ENCODE assay signal across 23 mouse cellular contexts in genomic region chr2:48788901-48789300, GRCm38 (mm10). TPM values are rescaled to one million over a fixed set of nuclear protein-coding genes. Genes with fewer than 3 reads are reported as not detected.
A peak's percentile ranks its signal among the peaks of the same experiment; 100 is the strongest.
DNase-seq lines count a peak whose midpoint lies in the region; ATAC-seq and TF ChIP-seq lines count a peak whose summit lies in the region.
"Had no signal": no experiment of that assay in that cellular context is flagged by ENCODE, and none has a peak within 500 bp of the region (broad histone marks: within the 10 kb centered on the region; RNA-seq: fewer than 3 reads in every experiment).

No protein-coding gene starts in this region.

- no peak for TF ChIP-seq CTCF in brain, embryonic 14.5 days (IDR thresholded peaks at IDR 0.05; ENCODE audit: borderline replicate concordance, extremely low read depth, insufficient read depth, insufficient read length)

- TF ChIP-seq POLR2A in brain, embryonic 14.5 days (IDR thresholded peaks at IDR 0.05; ENCODE audit: borderline replicate concordance, extremely low read depth, insufficient read depth, insufficient read length, poor library complexity, severe bottlenecking) = no peak

- no peaks in the 10 kb centered on the region for H3K4me1 ChIP-seq in embryonic facial prominence, embryonic 14.5 days (ENCODE audit: control insufficient read depth, insufficient read depth, low read length)
- no peaks in the 10 kb centered on the region for H3K4me1 ChIP-seq in embryonic facial prominence, embryonic 10.5 days
- H3K4me1 ChIP-seq in midbrain, embryonic 14.5 days (ENCODE audit: control insufficient read depth, insufficient read depth, low read length) = no peaks in the 10 kb centered on the region
- no peaks in the 10 kb centered on the region for H3K4me1 ChIP-seq in midbrain, embryonic 13.5 days (replicated peaks)
- H3K4me1 ChIP-seq: embryonic facial prominence, embryonic 13.5 days; heart, embryonic 10.5 days; hindbrain, embryonic 12.5 days had no signal

- peaks cover 6% of the 10 kb centered on the region; the same call in 1 of the 2 replicates for H3K9me3 ChIP-seq in embryonic facial prominence, embryonic 14.5 days (ENCODE audit: control insufficient read depth, low read length)
- H3K9me3 ChIP-seq in embryonic facial prominence, embryonic 10.5 days = 0 out of 2 replicates have a peak, but pooled peaks cover 2% of the 10 kb centered on the region
- H3K9me3 ChIP-seq in midbrain, embryonic 14.5 days (ENCODE audit: control insufficient read depth, low read length) = 0 out of 2 replicates have a peak, but pooled peaks cover 4% of the 10 kb centered on the region
- H3K9me3 ChIP-seq in midbrain, embryonic 13.5 days = peaks cover 7% of the 10 kb centered on the region; the same call in 1 of the 2 replicates
- H3K9me3 ChIP-seq: heart, embryonic 10.5 days had no signal

- H3K4me2 ChIP-seq in embryonic facial prominence, embryonic 14.5 days (ENCODE audit: low read depth, low read length) = no peak overlapping the region
- H3K4me2 ChIP-seq in midbrain, embryonic 14.5 days (ENCODE audit: low read length) = no peak overlapping the region
- no peak overlapping the region for H3K4me2 ChIP-seq in midbrain, embryonic 13.5 days (replicated peaks)
- H3K4me2 ChIP-seq: embryonic facial prominence, embryonic 13.5 days; hindbrain, embryonic 12.5 days had no signal

- ATAC-seq in embryonic facial prominence, embryonic 14.5 days (ENCODE audit: low read depth) = no peak
- ATAC-seq in midbrain, embryonic 14.5 days (ENCODE audit: low FRiP score, low TSS enrichment) = no peak
- ATAC-seq in midbrain, embryonic 13.5 days = no peak
- ATAC-seq: CD4-positive, CD25-positive, alpha-beta regulatory T cell, adult 4 months; forebrain, embryonic 14.5 days; hindbrain, embryonic 16.5 days; inflammation-experienced regulatory T-cells, adult 6 months; intestine, embryonic 16.5 days had no signal

- H3K36me3 ChIP-seq in embryonic facial prominence, embryonic 14.5 days (ENCODE audit: control insufficient read depth, insufficient read depth, low read length) = no peaks in the 10 kb centered on the region
- H3K36me3 ChIP-seq in embryonic facial prominence, embryonic 10.5 days (replicated peaks) = no peaks in the 10 kb centered on the region
- no peaks in the 10 kb centered on the region for H3K36me3 ChIP-seq in midbrain, embryonic 14.5 days (ENCODE audit: control insufficient read depth, insufficient read depth, low read length)
- H3K36me3 ChIP-seq in midbrain, embryonic 13.5 days = no peaks in the 10 kb centered on the region
- H3K36me3 ChIP-seq: embryonic facial prominence, embryonic 13.5 days; heart, embryonic 10.5 days; hindbrain, embryonic 12.5 days had no signal

- WGBS in embryonic facial prominence, embryonic 14.5 days = 70% methylated on average over 3 of the region's 3 CpGs
- 76% methylated on average over 3 of the region's 3 CpGs for whole genome bisulfite sequencing in embryonic facial prominence, embryonic 10.5 days
- 58% methylated on average over 3 of the region's 3 CpGs for WGBS in midbrain, embryonic 14.5 days
- WGBS in midbrain, embryonic 13.5 days = 62% methylated on average over 3 of the region's 3 CpGs

- DNase-seq in embryonic facial prominence, embryonic 14.5 days (ENCODE audit: low spot score) = peak; percentile 3
- no peak for DNase-seq in embryonic facial prominence, embryonic 10.5 days (ENCODE audit: low spot score)
- peak; percentile 52 for DNase-seq in midbrain, embryonic 14.5 days
- DNase-seq in brain, embryonic 14.5 days (ENCODE audit: low read depth) = peak; percentile 30
- DNase-seq in mesoderm, embryonic 11.5 days (ENCODE audit: low read depth, low spot score) = peak; percentile 4
- no peak for DNase-seq in spleen, adult 18-20 months
- DNase-seq: adrenal gland, adult 2 months; adrenal gland, postnatal 14 days; cerebellum, adult 11-12 months; cerebellum, adult 8-10 months; cerebellum, postnatal 10 days; cerebellum, postnatal 36 days; gastrocnemius, postnatal 25 days; heart, adult 2 months had no signal

- H3K4me3 ChIP-seq in embryonic facial prominence, embryonic 14.5 days (ENCODE audit: low read depth, low read length) = no peak overlapping the region
- H3K4me3 ChIP-seq in embryonic facial prominence, embryonic 10.5 days = no peak overlapping the region
- no peak overlapping the region for H3K4me3 ChIP-seq in midbrain, embryonic 14.5 days (replicated peaks; ENCODE audit: low read depth, low read length)
- H3K4me3 ChIP-seq in midbrain, embryonic 13.5 days (replicated peaks) = no peak overlapping the region
- H3K4me3 ChIP-seq: embryonic facial prominence, embryonic 13.5 days; heart, adult 2 months; heart, embryonic 10.5 days; hindbrain, embryonic 12.5 days had no signal

- H3K27ac ChIP-seq in embryonic facial prominence, embryonic 14.5 days (replicated peaks; ENCODE audit: low read depth, low read length) = no peak overlapping the region
- H3K27ac ChIP-seq in embryonic facial prominence, embryonic 10.5 days (replicated peaks) = no peak overlapping the region
- H3K27ac ChIP-seq in midbrain, embryonic 14.5 days (replicated peaks; ENCODE audit: low read depth, low read length) = no peak overlapping the region
- H3K27ac ChIP-seq in midbrain, embryonic 13.5 days = no peak overlapping the region
- H3K27ac ChIP-seq: embryonic facial prominence, embryonic 13.5 days; heart, adult 2 months; heart, embryonic 10.5 days; hindbrain, embryonic 12.5 days had no signal

- H3K9ac ChIP-seq in embryonic facial prominence, embryonic 14.5 days (ENCODE audit: low read depth, low read length) = no peak overlapping the region
- H3K9ac ChIP-seq in midbrain, embryonic 14.5 days (replicated peaks; ENCODE audit: low read length) = no peak overlapping the region
- no peak overlapping the region for H3K9ac ChIP-seq in midbrain, embryonic 13.5 days (replicated peaks)
- H3K9ac ChIP-seq: embryonic facial prominence, embryonic 13.5 days; hindbrain, embryonic 12.5 days had no signal

- no peaks in the 10 kb centered on the region for H3K27me3 ChIP-seq in embryonic facial prominence, embryonic 14.5 days (replicated peaks; ENCODE audit: control insufficient read depth, insufficient read depth, low read length)
- no peaks in the 10 kb centered on the region for H3K27me3 ChIP-seq in embryonic facial prominence, embryonic 10.5 days (replicated peaks; ENCODE audit: low read depth, poor library complexity, severe bottlenecking)
- no peaks in the 10 kb centered on the region for H3K27me3 ChIP-seq in midbrain, embryonic 14.5 days (ENCODE audit: control insufficient read depth, insufficient read depth, low read length)
- H3K27me3 ChIP-seq in midbrain, embryonic 13.5 days = no peaks in the 10 kb centered on the region
- H3K27me3 ChIP-seq: embryonic facial prominence, embryonic 13.5 days; hindbrain, embryonic 12.5 days had no signal

RNA-seq across cellular contexts. Expression of gene Acvr2a, which starts 25.0 kb away (rescaled TPM):
- polyA plus RNA-seq in embryonic facial prominence, embryonic 14.5 days (2014; fragmentation: Nextera tagmentation; extraction: Ambion mirVana) = 19.6 and 25.3 TPM in 2 replicates
- polyA plus RNA-seq in embryonic facial prominence, embryonic 10.5 days (2016; fragmentation: Nextera tagmentation; extraction: Ambion mirVana) = 21.1 and 21.2 TPM in 2 replicates
- 45.7 and 69.7 TPM in 2 replicates for polyA plus RNA-seq in midbrain, embryonic 14.5 days (2014; fragmentation: Nextera tagmentation; extraction: Ambion mirVana)
- polyA plus RNA-seq in midbrain, embryonic 13.5 days (2015; fragmentation: Nextera tagmentation; extraction: Ambion mirVana) = 41.2 TPM in 2 replicates
- 36.1 and 46.1 TPM in 2 replicates for polyA plus RNA-seq in brain, embryonic 14.5 days (2012; rRNA removed)

Comparison
In these comparisons a context has a peak if more than half of its experiments do, and no peak if none do; other contexts are left out.
1. DNase-seq: peak in embryonic facial prominence, embryonic 14.5 days (single experiment), midbrain, embryonic 14.5 days (single experiment), brain, embryonic 14.5 days (single experiment) and mesoderm, embryonic 11.5 days (single experiment); none in embryonic facial prominence, embryonic 10.5 days (single experiment) and spleen, adult 18-20 months (0 of 2).